Mouse (Mus musculus): ENCODE data around the gene Ptprd. TPM values are rescaled to one million over a fixed set of nuclear protein-coding genes. Genes with fewer than 3 reads are reported as not detected.

Gene Ptprd
- polyA plus RNA-seq, 1 experiment from 2014 or later: 31.2 TPM

GRCm38 (mm10) chr4:76239063-76239462, 1972.7 kb downstream of the Ptprd start:
- H3K4me3 ChIP-seq: no peak overlapping the region
- no peak overlapping the region for H3K27ac ChIP-seq
- 56% methylated on average over 5 of the region's 5 CpGs for WGBS
- no peaks in the 10 kb centered on the region for H3K4me1 ChIP-seq
- H3K27me3 ChIP-seq: no peaks in the 10 kb centered on the region
- no peak overlapping the region for H3K9ac ChIP-seq
- no peaks in the 10 kb centered on the region for H3K9me3 ChIP-seq
- no peaks in the 10 kb centered on the region for H3K36me3 ChIP-seq
- no peak overlapping the region for H3K4me2 ChIP-seq
- no peak for ATAC-seq (ENCODE audit: insufficient number of reproducible peaks, low FRiP score, low TSS enrichment, low read depth)

- no peaks in the 10 kb centered on the region for H3K36me3 ChIP-seq
- 91% methylated on average over 5 of the region's 5 CpGs for WGBS
- no peaks in the 10 kb centered on the region for H3K27me3 ChIP-seq
- H3K9ac ChIP-seq: no peak overlapping the region
- H3K4me1 ChIP-seq: no peaks in the 10 kb centered on the region
- H3K9me3 ChIP-seq: no peaks in the 10 kb centered on the region
- no peak overlapping the region for H3K4me2 ChIP-seq
- H3K4me3 ChIP-seq: no peak overlapping the region
- H3K27ac ChIP-seq: no peak overlapping the region
- no peak for ATAC-seq (ENCODE audit: insufficient number of reproducible peaks, low FRiP score, low TSS enrichment, low read depth)
These were observed 1973.2 kb downstream of the Ptprd start for GRCm38 (mm10) chr4:76238577-76238976.

GRCm38 (mm10) chr4:76237827-76238226, 1973.9 kb downstream of the Ptprd start:
- Histone ChIP-seq H3K9ac (no peak overlapping the region), H3K4me2 (no peak overlapping the region), H3K4me3 (no peak overlapping the region), H3K27me3 (no peaks in the 10 kb centered on the region), H3K36me3 (no peaks in the 10 kb centered on the region), H3K27ac (no peak overlapping the region), H3K9me3 (no peaks in the 10 kb centered on the region), H3K4me1 (no peaks in the 10 kb centered on the region)
- no peak for ATAC-seq (ENCODE audit: insufficient number of reproducible peaks, low FRiP score, low TSS enrichment, low read depth)
- 81% methylated on average over 1 of the region's 1 CpGs for WGBS

- Histone ChIP-seq H3K4me2 (no peak overlapping the region), H3K9me3 (no peaks in the 10 kb centered on the region), H3K4me3 (no peak overlapping the region), H3K4me1 (no peaks in the 10 kb centered on the region), H3K9ac (no peak overlapping the region), H3K36me3 (no peaks in the 10 kb centered on the region), H3K27me3 (no peaks in the 10 kb centered on the region), H3K27ac (no peak overlapping the region)
- WGBS: 73% methylated on average over 3 of the region's 3 CpGs
- no peak for ATAC-seq (ENCODE audit: insufficient number of reproducible peaks, low FRiP score, low TSS enrichment, low read depth)
These were observed 1988.0 kb downstream of the Ptprd start for GRCm38 (mm10) chr4:76223720-76224119.

GRCm38 (mm10) chr4:76222520-76222919, 1989.2 kb downstream of the Ptprd start:
- WGBS: 63% methylated on average over 2 of the region's 2 CpGs
- ATAC-seq (ENCODE audit: insufficient number of reproducible peaks, low FRiP score, low TSS enrichment, low read depth): no peak
- H3K4me1 ChIP-seq: no peaks in the 10 kb centered on the region
- H3K27me3 ChIP-seq: no peaks in the 10 kb centered on the region
- H3K36me3 ChIP-seq: no peaks in the 10 kb centered on the region
- H3K4me3 ChIP-seq: no peak overlapping the region
- no peaks in the 10 kb centered on the region for H3K9me3 ChIP-seq
- no peak overlapping the region for H3K27ac ChIP-seq
- H3K4me2 ChIP-seq: no peak overlapping the region
- H3K9ac ChIP-seq: no peak overlapping the region

GRCm38 (mm10) chr4:76218065-76218464, 1993.7 kb downstream of the Ptprd start:
- Histone ChIP-seq H3K4me1 (no peaks in the 10 kb centered on the region), H3K27ac (no peak overlapping the region), H3K36me3 (no peaks in the 10 kb centered on the region), H3K9me3 (no peaks in the 10 kb centered on the region), H3K4me3 (no peak overlapping the region), H3K4me2 (no peak overlapping the region), H3K27me3 (no peaks in the 10 kb centered on the region), H3K9ac (no peak overlapping the region)
- 88% methylated on average over 1 of the region's 1 CpGs for WGBS
- ATAC-seq (ENCODE audit: insufficient number of reproducible peaks, low FRiP score, low TSS enrichment, low read depth): no peak

GRCm38 (mm10) chr4:76215141-76215540, 1996.6 kb downstream of the Ptprd start:
- H3K9ac ChIP-seq: no peak overlapping the region
- H3K27ac ChIP-seq: no peak overlapping the region
- no peaks in the 10 kb centered on the region for H3K36me3 ChIP-seq
- no peaks in the 10 kb centered on the region for H3K4me1 ChIP-seq
- WGBS: 100% methylated on average over 1 of the region's 1 CpGs
- no peak overlapping the region for H3K4me3 ChIP-seq
- no peak for ATAC-seq (ENCODE audit: insufficient number of reproducible peaks, low FRiP score, low TSS enrichment, low read depth)
- H3K9me3 ChIP-seq: no peaks in the 10 kb centered on the region
- no peak overlapping the region for H3K4me2 ChIP-seq
- no peaks in the 10 kb centered on the region for H3K27me3 ChIP-seq

GRCm38 (mm10) chr4:76199321-76199720, 2012.4 kb downstream of the Ptprd start:
- no peak overlapping the region for H3K27ac ChIP-seq
- H3K27me3 ChIP-seq: no peaks in the 10 kb centered on the region
- H3K36me3 ChIP-seq: no peaks in the 10 kb centered on the region
- H3K4me1 ChIP-seq: no peaks in the 10 kb centered on the region
- H3K4me3 ChIP-seq: no peak overlapping the region
- no peaks in the 10 kb centered on the region for H3K9me3 ChIP-seq
- H3K4me2 ChIP-seq: no peak overlapping the region
- H3K9ac ChIP-seq: no peak overlapping the region
- 60% methylated on average over 1 of the region's 1 CpGs for WGBS
- ATAC-seq (ENCODE audit: insufficient number of reproducible peaks, low FRiP score, low TSS enrichment, low read depth): no peak

- no peak for ATAC-seq (ENCODE audit: insufficient number of reproducible peaks, low FRiP score, low TSS enrichment, low read depth)
- Histone ChIP-seq H3K9me3 (no peaks in the 10 kb centered on the region), H3K4me2 (no peak overlapping the region), H3K27ac (no peak overlapping the region), H3K36me3 (no peaks in the 10 kb centered on the region), H3K4me1 (no peaks in the 10 kb centered on the region), H3K9ac (no peak overlapping the region), H3K4me3 (no peak overlapping the region), H3K27me3 (no peaks in the 10 kb centered on the region)
- WGBS: 91% methylated on average over 3 of the region's 3 CpGs
These were observed 2017.0 kb downstream of the Ptprd start for GRCm38 (mm10) chr4:76194762-76195161.

- no peak for ATAC-seq (ENCODE audit: insufficient number of reproducible peaks, low FRiP score, low TSS enrichment, low read depth)
- WGBS: 65% methylated on average over 3 of the region's 3 CpGs
- H3K9ac ChIP-seq: no peak overlapping the region
- no peaks in the 10 kb centered on the region for H3K36me3 ChIP-seq
- H3K9me3 ChIP-seq: no peaks in the 10 kb centered on the region
- H3K27me3 ChIP-seq: no peaks in the 10 kb centered on the region
- H3K4me3 ChIP-seq: no peak overlapping the region
- H3K4me2 ChIP-seq: no peak overlapping the region
- no peaks in the 10 kb centered on the region for H3K4me1 ChIP-seq
- no peak overlapping the region for H3K27ac ChIP-seq
These were observed 2018.3 kb downstream of the Ptprd start for GRCm38 (mm10) chr4:76193496-76193895.

GRCm38 (mm10) chr4:76192031-76192430, 2019.7 kb downstream of the Ptprd start:
- H3K9me3 ChIP-seq: no peaks in the 10 kb centered on the region
- WGBS: 89% methylated on average over 1 of the region's 1 CpGs
- ATAC-seq (ENCODE audit: insufficient number of reproducible peaks, low FRiP score, low TSS enrichment, low read depth): no peak
- H3K27ac ChIP-seq: no peak overlapping the region
- H3K4me2 ChIP-seq: no peak overlapping the region
- H3K27me3 ChIP-seq: no peaks in the 10 kb centered on the region
- no peak overlapping the region for H3K9ac ChIP-seq
- H3K4me3 ChIP-seq: no peak overlapping the region
- H3K4me1 ChIP-seq: no peaks in the 10 kb centered on the region
- H3K36me3 ChIP-seq: no peaks in the 10 kb centered on the region

GRCm38 (mm10) chr4:76190788-76191187, 2021.0 kb downstream of the Ptprd start:
- no peak overlapping the region for H3K4me2 ChIP-seq
- H3K4me1 ChIP-seq: no peaks in the 10 kb centered on the region
- 48% methylated on average over 1 of the region's 1 CpGs for WGBS
- H3K9ac ChIP-seq: no peak overlapping the region
- H3K4me3 ChIP-seq: no peak overlapping the region
- no peak for ATAC-seq (ENCODE audit: insufficient number of reproducible peaks, low FRiP score, low TSS enrichment, low read depth)
- H3K27ac ChIP-seq: no peak overlapping the region
- no peaks in the 10 kb centered on the region for H3K36me3 ChIP-seq
- H3K9me3 ChIP-seq: no peaks in the 10 kb centered on the region
- H3K27me3 ChIP-seq: no peaks in the 10 kb centered on the region

- no peak overlapping the region for H3K4me2 ChIP-seq
- H3K9ac ChIP-seq: no peak overlapping the region
- no peak for ATAC-seq (ENCODE audit: insufficient number of reproducible peaks, low FRiP score, low TSS enrichment, low read depth)
- no peak overlapping the region for H3K27ac ChIP-seq
- H3K36me3 ChIP-seq: no peaks in the 10 kb centered on the region
- 83% methylated on average over 3 of the region's 3 CpGs for WGBS
- H3K4me3 ChIP-seq: no peak overlapping the region
- H3K4me1 ChIP-seq: peaks cover 9% of the 10 kb centered on the region
- H3K9me3 ChIP-seq: no peaks in the 10 kb centered on the region
- no peaks in the 10 kb centered on the region for H3K27me3 ChIP-seq
These were observed 2028.7 kb downstream of the Ptprd start for GRCm38 (mm10) chr4:76183095-76183494.
